Mouse (Mus musculus): ENCODE data around the gene Rab22a.
A peak's percentile ranks its signal among the peaks of the same experiment; 100 is the strongest.
"Not testable (repeated sequence)": the region's sequence is repeated elsewhere in the genome, so short reads cannot be mapped to it uniquely, and the experiment has no call there.

Rab22a gene

GRCm38 (mm10) chr2:173672328-173672896, 12.9 kb downstream of the Rab22a start:
- DNase-seq (ENCODE audit: low read depth), result no peak

GRCm38 (mm10) chr2:173673469-173673868, 13.9 kb downstream of the Rab22a start:
- peak; percentile 41 for DNase-seq (ENCODE audit: low read depth)

GRCm38 (mm10) chr2:173678593-173678992, 19.0 kb downstream of the Rab22a start:
- DNase-seq (ENCODE audit: low read depth), result no peak

GRCm38 (mm10) chr2:173679217-173679616, 19.7 kb downstream of the Rab22a start:
- DNase-seq (ENCODE audit: low read depth), result no peak

GRCm38 (mm10) chr2:173680153-173680552, 20.6 kb downstream of the Rab22a start:
- DNase-seq (ENCODE audit: low read depth), result no peak

- DNase-seq (ENCODE audit: low read depth), result no peak
These were observed 23.2 kb downstream of the Rab22a start for GRCm38 (mm10) chr2:173682773-173683172.

GRCm38 (mm10) chr2:173685781-173686361, 26.3 kb downstream of the Rab22a start:
- DNase-seq (ENCODE audit: low read depth), result no peak

GRCm38 (mm10) chr2:173687363-173687762, 27.8 kb downstream of the Rab22a start:
- DNase-seq (ENCODE audit: low read depth), result no peak

GRCm38 (mm10) chr2:173689835-173690234, 30.3 kb downstream of the Rab22a start:
- no peak for DNase-seq (ENCODE audit: low read depth)

- DNase-seq (ENCODE audit: low read depth), result no peak
These were observed 32.2 kb downstream of the Rab22a start for GRCm38 (mm10) chr2:173691748-173692147.

- no peak for DNase-seq (ENCODE audit: low read depth)
These were observed 33.1 kb downstream of the Rab22a start for GRCm38 (mm10) chr2:173692693-173693092.

GRCm38 (mm10) chr2:173698850-173699249, 39.3 kb downstream of the Rab22a start:
- no peak for DNase-seq (ENCODE audit: low read depth)

GRCm38 (mm10) chr2:173702096-173702866, 42.7 kb downstream of the Rab22a start:
- no peak for DNase-seq (ENCODE audit: low read depth)

- no peak for DNase-seq (ENCODE audit: low read depth)
These were observed 43.3 kb downstream of the Rab22a start for GRCm38 (mm10) chr2:173702867-173703237.

GRCm38 (mm10) chr2:173705827-173706551, 46.4 kb downstream of the Rab22a start:
- no peak for DNase-seq (ENCODE audit: low read depth)

- DNase-seq (ENCODE audit: low read depth), result not testable (repeated sequence)
These were observed 48.1 kb downstream of the Rab22a start for GRCm38 (mm10) chr2:173707626-173708025.

GRCm38 (mm10) chr2:173710193-173710592, 50.6 kb downstream of the Rab22a start:
- no peak for DNase-seq (ENCODE audit: low read depth)

GRCm38 (mm10) chr2:173712656-173713055, 53.1 kb downstream of the Rab22a start:
- no peak for DNase-seq (ENCODE audit: low read depth)

GRCm38 (mm10) chr2:173713241-173713640, 53.7 kb downstream of the Rab22a start:
- no peak for DNase-seq (ENCODE audit: low read depth)

GRCm38 (mm10) chr2:173714620-173715218, 55.2 kb downstream of the Rab22a start:
- no peak for DNase-seq (ENCODE audit: low read depth)

- no peak for DNase-seq (ENCODE audit: low read depth)
These were observed 57.4 kb downstream of the Rab22a start for GRCm38 (mm10) chr2:173716966-173717365.

GRCm38 (mm10) chr2:173719115-173719514, 59.6 kb downstream of the Rab22a start, which contains the start of gene 1700010B08Rik:
Gene 1700010B08Rik (plus strand): TSS chr2:173719415.
- DNase-seq (ENCODE audit: low read depth), result not testable (repeated sequence)
